Mouse (Mus musculus) liver, embryonic 14.5 days (tissue): ENCODE measurements at regions not wholly inside any gene's neighbourhood (a gene's known extent, or its start where the extent isn't known, plus 50 kb on each side); places are given as distances from the start of the nearest gene placed in this dataset.

Experiments
- ATAC-seq: fragments of 200-750 bp; cut with Nextera tagmentation; 2 replicates; pipeline ENCODE4 v1.8.0; 2017; ENCODE audit warnings: moderate number of reproducible peaks, mild to moderate bottlenecking, moderate library complexity; ENCODE audit not compliant: insufficient read depth
- DNase-seq, 3 experiments: peaks; one replicate each; pipeline ENCODE4 v3.0.0-alpha.2; 2012 to 2013; ENCODE audit warnings: low read depth in 3 of 3, low spot score in 3 of 3
- H3K27ac ChIP-seq: fragments of 300-500 bp; sonication (generic); 2 replicates; pipeline ENCODE4 v1.5.1; 2014; ENCODE audit warnings: moderate library complexity, mild to moderate bottlenecking, control low read depth, inconsistent platforms
- H3K27me3 ChIP-seq: fragments of 300-500 bp; sonication (generic); 2 replicates; pipeline ENCODE4 v1.6.1; 2014; ENCODE audit warnings: mild to moderate bottlenecking, low read length, moderate library complexity; ENCODE audit not compliant: control insufficient read depth, insufficient read depth
- H3K36me3 ChIP-seq: fragments of 300-500 bp; sonication (generic); replicated peaks from 2 replicates; pipeline ENCODE4 v1.6.1; 2014; ENCODE audit warnings: low read depth; ENCODE audit not compliant: control insufficient read depth, insufficient read depth
- H3K4me1 ChIP-seq, 2 experiments: fragments of 200-500 bp in 1 of 2; fragments of 300-500 bp in 1 of 2; sonication (generic) in 1 of 2; replicated peaks; 2 replicates each; pipeline ENCODE4 v1.6.1; 2012 to 2014; ENCODE audit warnings: antibody characterized with exemption in 1 of 2, inconsistent platforms in 1 of 2, low read length in 1 of 2; ENCODE audit not compliant: control insufficient read depth in 2 of 2, insufficient read depth in 2 of 2
- H3K4me2 ChIP-seq: fragments of 300-500 bp; sonication (generic); 2 replicates; pipeline ENCODE4 v1.6.1; 2014; ENCODE audit warnings: low read depth, mild to moderate bottlenecking, control low read depth, moderate library complexity
- H3K4me3 ChIP-seq, 2 experiments: fragments of 200-500 bp in 1 of 2; fragments of 300-500 bp in 1 of 2; sonication (generic) in 1 of 2; 2 replicates each; pipeline ENCODE4 v1.5.1; 2012 to 2014; ENCODE audit warnings: low read depth in 2 of 2, low read length in 2 of 2, mild to moderate bottlenecking in 2 of 2, control low read depth in 1 of 2, inconsistent platforms in 1 of 2, moderate library complexity in 1 of 2; ENCODE audit not compliant: insufficient read depth in 1 of 2
- H3K9ac ChIP-seq: fragments of 300-500 bp; sonication (generic); replicated peaks from 2 replicates; pipeline ENCODE4 v1.6.1; 2014; ENCODE audit warnings: mild to moderate bottlenecking, control low read depth, moderate library complexity
- H3K9me3 ChIP-seq: fragments of 300-500 bp; sonication (generic); 2 replicates; pipeline ENCODE4 v1.6.1; 2016; ENCODE audit warnings: low read length, mixed read lengths; ENCODE audit not compliant: control insufficient read depth
- CTCF ChIP-seq: IDR thresholded peaks from 2 replicates; pipeline ENCODE4 v1.5.1; 2016; ENCODE audit warnings: antibody characterized with exemption, low read depth, control low read depth
- EP300 ChIP-seq: IDR thresholded peaks from 2 replicates; pipeline ENCODE4 v1.6.1; 2016; ENCODE audit warnings: antibody characterized with exemption, low read depth
- WGBS: fragments of 180-500 bp; shearing (Covaris S2); extraction: QIAGEN DNeasy Blood & Tissue Kit; methylation state at CpG from one replicate; pipeline ENCODE4 v1.1.7; 2014; ENCODE audit not compliant: insufficient replicate concordance; 5-methylcytosine and 5-hydroxymethylcytosine counted together

DNA sequence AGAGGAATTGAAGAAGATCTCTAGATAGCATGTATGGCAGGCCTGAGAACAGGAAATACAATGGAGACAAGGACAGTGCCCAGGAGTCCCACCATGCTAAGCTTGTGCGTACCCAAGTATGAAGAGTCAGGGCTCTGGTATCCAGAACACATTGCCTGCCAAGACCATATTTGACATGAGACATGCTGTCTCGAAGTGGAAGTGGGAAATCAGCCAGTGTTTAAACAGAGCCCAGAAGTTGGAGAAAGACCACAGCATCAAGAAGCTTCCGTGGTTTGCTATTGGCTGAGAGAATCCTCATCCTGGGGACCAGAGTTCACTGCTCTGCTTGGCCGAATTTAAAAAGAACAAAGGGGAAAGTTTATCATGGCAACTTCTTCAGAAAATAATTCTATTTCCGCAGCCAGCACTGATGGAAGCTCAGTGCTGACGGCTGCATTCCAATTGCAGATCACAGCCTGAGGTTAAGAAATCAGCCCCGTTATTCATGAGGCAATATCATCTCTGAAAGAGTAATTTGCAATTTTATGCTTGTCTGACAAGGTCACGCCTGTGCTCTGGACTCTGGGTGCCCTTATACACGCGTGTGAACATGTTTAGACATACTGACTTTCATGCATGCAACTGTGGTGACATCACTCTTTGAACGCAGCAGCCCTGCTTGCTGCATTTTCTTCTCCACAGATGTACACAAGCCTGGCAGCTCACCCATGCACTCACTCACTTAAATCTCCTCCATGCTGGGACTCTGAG is 531.0 kb downstream of the Plekhb2 start:
- H3K4me2 ChIP-seq = no peak overlapping the region
- TF ChIP-seq CTCF (no peak), EP300 (no peak)
- H3K9me3 ChIP-seq = no peaks in the 10 kb centered on the region
- no peak overlapping the region for H3K27ac ChIP-seq
- H3K27me3 ChIP-seq = no peaks in the 10 kb centered on the region
- no peak overlapping the region for H3K9ac ChIP-seq
- no peak overlapping the region for H3K4me3 ChIP-seq
- 53% methylated on average over 11 of the region's 11 CpGs for WGBS
- ATAC-seq (no peak), DNase-seq (no peak)
- H3K4me1 ChIP-seq = no peaks in the 10 kb centered on the region
- H3K36me3 ChIP-seq = no peaks in the 10 kb centered on the region

DNA sequence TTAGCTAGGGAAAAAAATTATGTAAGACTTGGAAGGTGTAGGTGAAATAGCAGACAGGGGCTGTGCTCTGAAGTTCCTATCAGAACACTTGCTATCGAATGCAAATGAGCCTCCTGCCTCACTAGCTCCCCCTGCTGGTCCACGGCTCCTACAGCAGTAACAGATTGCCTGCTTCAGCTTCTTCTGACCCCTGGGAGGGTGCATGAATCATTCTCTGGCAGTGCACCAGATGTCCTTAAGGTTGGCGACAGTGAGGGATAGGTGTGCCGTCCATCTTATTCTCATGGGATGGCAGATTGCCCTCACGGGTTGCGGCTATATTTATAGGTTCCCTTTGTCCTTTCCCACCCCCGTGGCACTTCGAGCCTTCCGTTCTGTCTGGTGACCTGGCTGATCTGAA is 535.7 kb downstream of the Plekhb2 start:
- Histone ChIP-seq H3K27ac (no peak overlapping the region), H3K4me2 (no peak overlapping the region), H3K4me1 (no peaks in the 10 kb centered on the region), H3K4me3 (no peak overlapping the region), H3K36me3 (no peaks in the 10 kb centered on the region), H3K27me3 (no peaks in the 10 kb centered on the region), H3K9me3 (no peaks in the 10 kb centered on the region), H3K9ac (no peak overlapping the region)
- ATAC-seq = no peak
- TF ChIP-seq CTCF (peak; percentile 88), EP300 (no peak)
- DNase-seq = peak in 1 of 3 experiments; percentile 11
- WGBS = 39% methylated on average over 9 of the region's 9 CpGs

DNA sequence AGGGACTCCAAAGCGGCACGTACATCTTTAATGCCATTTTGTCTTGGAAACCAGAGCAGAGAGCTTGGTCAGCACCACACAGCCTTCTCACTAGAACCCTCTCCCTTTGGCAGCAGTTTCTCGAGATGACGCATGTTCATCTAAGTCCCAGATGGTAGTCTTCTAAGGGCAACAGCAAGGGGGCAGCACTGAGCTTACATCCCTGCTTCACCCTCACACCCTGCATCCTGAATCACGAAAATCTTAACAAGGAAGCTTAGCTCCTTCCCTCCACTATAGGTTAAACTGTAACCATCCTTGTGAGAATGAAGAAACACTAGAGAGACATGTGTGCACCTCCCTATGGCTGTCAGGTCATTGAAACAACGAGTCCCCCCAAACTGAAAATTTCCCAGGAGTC is 538.4 kb downstream of the Plekhb2 start:
- Histone ChIP-seq H3K9ac (no peak overlapping the region), H3K27ac (no peak overlapping the region), H3K4me3 (no peak overlapping the region), H3K9me3 (no peaks in the 10 kb centered on the region), H3K4me1 (no peaks in the 10 kb centered on the region), H3K27me3 (no peaks in the 10 kb centered on the region), H3K36me3 (no peaks in the 10 kb centered on the region), H3K4me2 (no peak overlapping the region)
- no peak for ATAC-seq
- TF ChIP-seq EP300 (no peak), CTCF (peak; percentile 60)
- WGBS = 22% methylated on average over 6 of the region's 6 CpGs
- DNase-seq = no peak

DNA sequence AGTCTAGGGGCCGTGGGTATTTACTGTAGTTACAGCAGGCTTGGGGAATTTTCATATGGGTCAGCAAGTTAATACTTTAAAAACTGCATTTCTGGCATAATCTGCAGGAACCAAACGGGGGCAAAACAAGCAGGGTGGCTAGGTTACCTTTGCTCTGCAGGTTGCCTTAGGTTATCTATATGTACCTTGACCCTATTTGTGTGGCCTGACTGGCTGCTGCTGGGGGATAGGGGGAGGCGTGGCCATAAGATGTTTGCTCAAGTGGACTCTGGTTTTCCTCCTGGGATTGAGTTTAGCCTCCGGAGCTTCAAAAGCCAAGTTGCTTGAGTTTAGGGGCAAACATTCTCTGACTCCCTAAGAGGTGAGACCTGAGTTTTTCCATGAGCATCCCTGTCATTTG is 540.6 kb downstream of the Plekhb2 start:
- WGBS = 47% methylated on average over 4 of the region's 4 CpGs
- Histone ChIP-seq H3K36me3 (no peaks in the 10 kb centered on the region), H3K4me3 (no peak overlapping the region), H3K27me3 (no peaks in the 10 kb centered on the region), H3K4me1 (no peaks in the 10 kb centered on the region), H3K4me2 (no peak overlapping the region), H3K9ac (no peak overlapping the region), H3K27ac (no peak overlapping the region), H3K9me3 (no peaks in the 10 kb centered on the region)
- no peak for DNase-seq
- TF ChIP-seq EP300 (no peak), CTCF (no peak)
- no peak for ATAC-seq

DNA sequence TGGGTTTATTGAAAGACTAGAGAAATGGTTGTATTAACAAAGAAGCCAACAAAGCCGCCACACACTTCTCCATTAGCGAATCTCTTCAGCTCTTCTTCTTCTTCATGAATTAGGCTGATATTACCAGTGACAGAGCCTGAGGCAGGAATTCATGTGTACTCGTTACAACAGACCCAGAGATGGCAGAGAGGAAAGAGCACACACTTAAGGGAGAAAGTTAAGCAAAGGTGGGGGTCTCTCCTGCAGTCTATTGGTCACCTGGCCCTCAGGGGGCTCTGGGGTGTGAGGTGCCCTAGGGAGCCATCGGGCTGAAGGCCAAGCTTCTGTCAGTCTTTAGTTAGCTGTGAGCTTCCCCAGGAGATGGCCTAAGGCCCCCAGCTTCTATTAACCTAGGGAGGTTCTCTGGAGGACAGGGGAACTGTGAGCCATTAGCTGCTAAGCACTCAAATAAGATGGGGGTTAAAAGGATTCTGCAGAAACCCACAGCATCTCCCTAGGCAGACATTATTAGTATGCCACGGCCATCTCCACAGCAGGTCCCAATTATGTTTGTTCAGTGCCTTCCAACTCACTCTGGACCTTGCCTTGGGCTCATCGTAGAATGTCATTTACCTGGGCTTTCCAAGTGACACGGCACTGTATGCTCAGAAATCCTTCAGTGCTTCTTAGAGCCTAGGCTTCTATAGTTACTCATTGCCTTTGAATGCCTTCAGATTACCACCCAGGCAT is 541.2 kb downstream of the Plekhb2 start:
- no peak overlapping the region for H3K4me3 ChIP-seq
- H3K36me3 ChIP-seq = no peaks in the 10 kb centered on the region
- ATAC-seq (no peak), DNase-seq (no peak)
- no peak for TF ChIP-seq CTCF
- TF ChIP-seq EP300 = no peak
- 63% methylated on average over 7 of the region's 7 CpGs for WGBS
- H3K4me2 ChIP-seq = no peak overlapping the region
- H3K27me3 ChIP-seq = no peaks in the 10 kb centered on the region
- H3K27ac ChIP-seq = no peak overlapping the region
- no peaks in the 10 kb centered on the region for H3K9me3 ChIP-seq
- H3K9ac ChIP-seq = no peak overlapping the region
- H3K4me1 ChIP-seq = no peaks in the 10 kb centered on the region
